Mouse (Mus musculus) MEL (cell line): ENCODE data around the gene Barx2.

Experiments used
- BHLHE40 ChIP-seq: IDR thresholded peaks from 2 replicates; pipeline ENCODE4 v1.6.1; 2012; ENCODE audit warnings: low read depth, mild to moderate bottlenecking, inconsistent platforms, low read length, improper control_type of control experiment, borderline replicate concordance
- CTCF ChIP-seq, 3 experiments: IDR thresholded peaks in 2 of 3; conservative IDR thresholded peaks in 1 of 3; 2 replicates each; pipeline ENCODE4 v1.5.1; 2011 to 2012; ENCODE audit warnings: low read length in 3 of 3, low read depth in 2 of 3, mild to moderate bottlenecking in 2 of 3, improper control_type of control experiment in 1 of 3, inconsistent platforms in 1 of 3, mixed read lengths in 1 of 3, moderate library complexity in 1 of 3; ENCODE audit not compliant: control insufficient read depth in 1 of 3, insufficient read depth in 1 of 3, poor library complexity in 1 of 3, severe bottlenecking in 1 of 3
- ELF1 ChIP-seq: IDR thresholded peaks from 2 replicates; pipeline ENCODE4 v1.6.1; 2014; ENCODE audit warnings: low read depth, mild to moderate bottlenecking, inconsistent platforms, low read length, improper control_type of control experiment, moderate library complexity
- EP300 ChIP-seq, 2 experiments: IDR thresholded peaks; 2 replicates each; pipeline ENCODE4 v1.6.1; 2011; ENCODE audit warnings: improper control_type of control experiment in 2 of 2, low read length in 2 of 2, low read depth in 1 of 2, mild to moderate bottlenecking in 1 of 2
- GATA1 ChIP-seq: IDR thresholded peaks from 2 replicates; pipeline ENCODE4 v1.6.1; 2011; ENCODE audit warnings: low read depth, low read length, improper control_type of control experiment
- MEF2A ChIP-seq: IDR thresholded peaks from 2 replicates; pipeline ENCODE4 v1.6.1; 2014; ENCODE audit warnings: low read depth, mild to moderate bottlenecking, inconsistent platforms, low read length, improper control_type of control experiment; ENCODE audit not compliant: poor library complexity, insufficient replicate concordance, severe bottlenecking; ENCODE audit errors: extremely low read depth
- TBP ChIP-seq: IDR thresholded peaks from 2 replicates; pipeline ENCODE4 v1.8.0; 2011; ENCODE audit warnings: low read depth, low read length, improper control_type of control experiment

GRCm38 (mm10) chr9:31942334-31942733 is 29.1 kb upstream of the Barx2 start:
- TF ChIP-seq TBP (no peak), CTCF (IDR thresholded peaks at IDR 0.05 in 2 of 3, conservative IDR thresholded peaks at IDR 0.05 in 1 of 3; ENCODE audit: control insufficient read depth in 1 of 3, insufficient read depth in 1 of 3, low read depth in 2 of 3, low read length in 3 of 3, poor library complexity in 1 of 3, severe bottlenecking in 1 of 3) (peak in 1 of 3 experiments; percentile 41; a peak in 2 of 6 replicates), EP300 (IDR thresholded peaks at IDR 0.05; ENCODE audit: low read depth in 1 of 2, low read length in 2 of 2) (no peak), MEF2A (no peak), GATA1 (no peak), BHLHE40 (no peak), ELF1 (no peak)
